Mouse (Mus musculus) liver, adult 2 months (tissue): ENCODE results near the gene Rapgef5.

Experiments used
- CTCF ChIP-seq: fragments of 200-500 bp; IDR thresholded peaks from 2 replicates; pipeline ENCODE4 v1.5.1; 2011; ENCODE audit warnings: low read depth, low read length, control low read depth
- POLR2A ChIP-seq: fragments of 200-500 bp; IDR thresholded peaks from 2 replicates; pipeline ENCODE4 v1.6.1; 2011; ENCODE audit warnings: low read length, control low read depth; ENCODE audit not compliant: insufficient read depth; ENCODE audit errors: extremely low read depth

DNA sequence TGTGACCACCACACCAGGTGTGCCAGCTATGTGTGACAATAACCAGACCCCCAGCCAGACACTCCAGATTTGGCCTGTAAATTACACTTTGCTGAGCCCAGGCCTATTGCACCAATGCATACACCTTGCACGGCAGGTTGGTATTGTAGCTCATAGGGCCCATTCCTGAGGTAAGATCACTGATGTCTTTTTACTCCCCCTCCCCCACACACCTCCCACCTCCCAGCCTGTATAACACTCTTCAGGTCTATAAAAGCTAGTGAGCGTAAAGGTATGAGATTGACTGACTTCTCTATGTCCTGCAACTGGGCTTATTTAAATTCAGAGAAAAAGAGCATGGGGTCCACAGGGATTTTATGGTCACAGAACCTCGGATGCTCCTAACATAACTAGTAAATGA lies 3.8 kb upstream of the Rapgef5 start:
- TF ChIP-seq POLR2A (no peak), CTCF (no peak)
